Mouse (Mus musculus) heart, adult 8-10 months (tissue): Measurements from ENCODE around the gene Cntnap1. TPM values are rescaled to one million over a fixed set of nuclear protein-coding genes. Genes with fewer than 3 reads are reported as not detected.
"Not testable (repeated sequence)": the region's sequence is repeated elsewhere in the genome, so short reads cannot be mapped to it uniquely, and the experiment has no call there.

Source experiments
- DNase-seq: peaks from one replicate; pipeline ENCODE4 v3.0.0; 2022; ENCODE audit warnings: low spot score
- total RNA-seq, 4 experiments: library from RNA; stranded (reverse); gene quantifications; 2 replicates each; pipeline ENCODE4 v1.2.4; 2022

Gene Cntnap1
- total RNA-seq, 4 experiments from 2014 or later = 1.1 to 2.9 (median 1.5) TPM

GRCm38 (mm10) chr11:101149178-101150105 lies 20.9 kb upstream of the Cntnap1 start:
- DNase-seq = no peak

GRCm38 (mm10) chr11:101151063-101151462 lies 19.3 kb upstream of the Cntnap1 start:
- no peak for DNase-seq

- DNase-seq = no peak
Observed at GRCm38 (mm10) chr11:101152825-101153224, 17.5 kb upstream of the Cntnap1 start.

DNA sequence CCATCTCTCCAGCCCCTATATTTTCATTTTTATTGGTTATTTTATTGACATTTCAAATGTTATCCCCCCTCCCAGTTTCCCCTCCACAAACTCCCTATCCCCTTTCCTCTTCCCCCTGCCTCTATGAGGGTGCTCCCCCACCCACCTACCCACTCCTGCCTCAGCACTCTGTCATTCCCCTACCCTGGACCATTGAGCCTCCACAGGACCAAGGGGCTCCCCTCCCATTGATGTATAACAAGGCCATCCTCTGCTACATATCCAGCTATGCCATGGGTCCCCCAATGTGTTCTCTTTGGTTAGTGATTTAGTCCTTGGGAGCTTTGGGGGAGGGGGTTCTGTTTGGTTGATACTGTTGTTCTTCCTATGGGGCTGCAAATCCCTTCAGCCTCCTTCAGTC lies 15.7 kb upstream of the Cntnap1 start:
- no peak for DNase-seq

- DNase-seq = no peak
Observed at GRCm38 (mm10) chr11:101155151-101155550, 15.2 kb upstream of the Cntnap1 start.

GRCm38 (mm10) chr11:101155728-101156371 lies 14.5 kb upstream of the Cntnap1 start, which contains the start of gene Tubg2:
Gene Tubg2 (plus strand): TSS chr11:101155907.
- DNase-seq = no peak

DNA sequence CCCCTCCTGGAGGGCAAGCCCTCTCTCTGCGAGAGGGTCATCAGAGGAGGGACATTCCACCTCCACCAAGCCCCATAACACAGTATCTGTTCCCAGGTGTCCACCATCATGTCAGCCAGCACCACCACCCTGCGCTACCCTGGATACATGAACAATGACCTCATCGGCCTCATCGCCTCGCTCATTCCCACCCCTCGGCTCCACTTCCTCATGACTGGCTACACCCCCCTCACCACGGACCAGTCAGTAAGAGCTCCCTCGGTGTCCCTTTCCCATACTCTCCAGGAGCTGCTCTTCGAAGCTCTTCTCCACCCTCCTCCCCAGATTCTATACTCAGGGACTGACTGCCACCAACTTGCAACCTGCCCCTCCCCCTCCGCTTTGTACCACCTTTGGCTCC lies 10.2 kb upstream of the Cntnap1 start:
- not testable (repeated sequence) for DNase-seq

- not testable (repeated sequence) for DNase-seq
Observed at GRCm38 (mm10) chr11:101160981-101161505, 9.3 kb upstream of the Cntnap1 start.

- DNase-seq = no peak
Observed at GRCm38 (mm10) chr11:101161551-101161950, 8.8 kb upstream of the Cntnap1 start.

DNA sequence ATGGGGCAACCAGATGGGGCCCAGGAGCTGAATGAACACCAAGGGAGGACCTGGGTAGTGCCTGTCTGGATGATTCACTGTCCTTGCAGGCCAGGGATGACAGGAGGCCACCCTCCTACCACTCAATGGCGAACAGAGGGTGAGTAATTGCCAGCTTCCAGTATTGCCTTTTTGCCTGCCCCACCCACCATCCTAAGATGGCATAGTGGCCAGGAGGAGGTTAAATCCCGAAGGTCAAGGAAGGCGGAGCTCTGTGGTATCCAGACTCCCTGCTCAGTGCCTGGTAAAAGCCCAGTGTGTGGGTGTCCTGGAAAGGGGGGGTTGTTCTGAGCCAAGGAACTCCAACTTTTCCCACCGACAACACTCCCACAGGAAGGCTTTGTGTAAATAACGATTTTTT lies 8.0 kb upstream of the Cntnap1 start:
- DNase-seq = no peak

- peak; percentile 81 for DNase-seq
Observed at GRCm38 (mm10) chr11:101162772-101163171, 7.6 kb upstream of the Cntnap1 start.

DNA sequence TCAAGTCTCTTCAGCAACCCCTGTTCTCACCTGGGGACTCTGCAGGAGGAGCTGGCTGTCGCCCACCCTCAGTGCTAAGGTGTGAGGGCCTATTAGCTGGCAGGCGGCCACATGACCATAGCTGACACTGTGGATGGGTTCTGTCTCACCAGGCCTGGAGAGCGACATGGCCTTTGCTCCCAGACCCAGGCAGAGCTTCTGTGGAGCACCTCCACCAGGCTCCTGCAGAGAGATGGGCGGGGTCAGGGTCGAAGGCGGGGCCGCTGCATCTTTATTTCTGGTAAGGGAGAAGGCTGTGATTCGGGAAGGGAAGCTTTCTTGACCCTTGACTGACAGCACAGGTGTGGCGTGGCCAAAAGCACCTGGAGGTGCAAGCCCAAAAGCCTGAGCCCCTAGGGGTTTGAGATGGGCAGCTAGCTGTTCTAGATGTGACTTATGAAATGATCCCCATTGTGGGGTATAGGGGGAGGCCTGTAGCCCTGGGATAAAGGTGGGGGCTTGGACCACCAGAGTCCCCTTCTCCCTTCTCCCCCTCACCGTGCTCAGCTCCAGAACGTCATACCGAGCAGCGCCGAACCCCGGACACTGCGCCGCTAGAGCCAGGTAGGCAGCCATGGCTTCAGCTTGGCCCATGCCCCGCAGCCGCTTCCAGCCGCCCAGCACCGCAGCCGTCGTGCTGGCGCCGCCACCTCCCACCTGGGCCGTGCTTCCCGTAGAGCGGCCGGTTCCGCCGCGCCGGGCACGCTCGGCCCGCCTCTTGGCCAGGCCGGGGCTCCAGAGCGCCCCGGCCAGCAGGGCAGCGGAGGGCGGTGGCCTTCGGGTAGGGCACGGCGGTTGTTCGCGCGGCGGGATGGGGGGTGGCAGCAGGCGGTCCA lies 6.6 kb upstream of the Cntnap1 start:
- no peak for DNase-seq

GRCm38 (mm10) chr11:101164351-101164665 lies 6.0 kb upstream of the Cntnap1 start:
- DNase-seq = no peak

- no peak for DNase-seq
Observed at GRCm38 (mm10) chr11:101164677-101165580, 5.4 kb upstream of the Cntnap1 start.

- no peak for DNase-seq
Observed at GRCm38 (mm10) chr11:101166357-101166756, 4.0 kb upstream of the Cntnap1 start.

- no peak for DNase-seq
Observed at GRCm38 (mm10) chr11:101167211-101167962, 2.9 kb upstream of the Cntnap1 start.

DNA sequence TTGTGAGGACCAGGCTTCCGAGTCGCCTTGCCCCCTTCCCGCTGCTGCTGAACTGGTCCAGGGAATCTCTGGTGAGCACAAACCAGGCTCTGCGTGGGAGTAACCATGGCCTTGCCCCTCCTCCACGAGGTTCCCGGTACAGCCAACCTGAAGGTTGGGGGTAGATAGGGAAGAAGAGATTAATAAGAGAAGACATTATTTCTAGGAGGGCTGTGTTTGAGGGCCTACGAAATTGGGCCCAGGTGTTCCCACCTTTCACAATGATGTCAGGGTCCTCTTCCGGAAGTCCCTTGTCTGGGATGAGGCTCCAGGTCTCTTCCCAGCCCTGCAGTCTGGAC lies 2.4 kb upstream of the Cntnap1 start:
- no peak for DNase-seq

GRCm38 (mm10) chr11:101168301-101168980 lies 1.9 kb upstream of the Cntnap1 start:
- DNase-seq = no peak

DNA sequence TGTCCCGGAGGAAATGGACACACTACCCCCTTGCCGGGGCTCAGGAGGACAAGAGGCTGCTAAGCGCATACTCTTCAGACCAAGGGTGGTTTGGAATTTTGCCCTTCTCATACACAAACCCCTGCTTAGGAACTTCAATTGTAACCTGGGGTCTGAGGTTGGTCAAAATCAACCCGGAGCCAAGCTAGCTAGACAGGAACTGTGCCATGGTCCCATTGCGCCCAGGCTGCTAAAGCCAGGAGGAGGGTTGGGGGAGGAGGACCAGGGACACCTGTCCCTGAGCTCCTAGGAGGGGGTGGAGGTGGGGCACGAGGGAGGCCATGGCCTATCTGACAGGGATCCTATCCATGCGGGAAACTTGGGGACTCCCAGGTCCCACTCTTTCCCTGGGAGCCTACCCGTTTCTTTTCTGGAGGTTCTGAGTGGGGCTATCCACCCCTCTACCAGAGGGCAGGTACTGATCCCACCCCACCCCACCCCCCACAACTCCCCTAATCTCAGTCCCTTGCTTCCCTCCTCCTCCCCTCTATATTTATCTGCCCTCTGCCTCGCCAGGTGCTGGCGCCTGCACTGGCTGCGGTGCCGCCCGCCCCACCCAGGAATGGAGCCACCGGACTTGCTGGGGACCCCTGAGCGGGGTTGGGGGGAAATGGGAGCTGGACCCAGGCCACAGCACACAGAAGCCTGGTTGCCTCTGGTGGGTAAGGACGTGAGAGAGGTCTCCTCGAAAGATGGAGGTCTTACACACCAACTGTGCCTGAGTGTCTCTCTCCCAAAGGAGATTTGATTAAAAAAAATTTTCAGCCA lies 819 bp upstream of the Cntnap1 start:
- DNase-seq = no peak
